Mouse (Mus musculus): ENCODE measurements at regions not wholly inside any gene's neighbourhood (a gene's known extent, or its start where the extent isn't known, plus 50 kb on each side); places are given as distances from the start of the nearest gene placed in this dataset.
A peak's percentile ranks its signal among the peaks of the same experiment; 100 is the strongest.

DNA sequence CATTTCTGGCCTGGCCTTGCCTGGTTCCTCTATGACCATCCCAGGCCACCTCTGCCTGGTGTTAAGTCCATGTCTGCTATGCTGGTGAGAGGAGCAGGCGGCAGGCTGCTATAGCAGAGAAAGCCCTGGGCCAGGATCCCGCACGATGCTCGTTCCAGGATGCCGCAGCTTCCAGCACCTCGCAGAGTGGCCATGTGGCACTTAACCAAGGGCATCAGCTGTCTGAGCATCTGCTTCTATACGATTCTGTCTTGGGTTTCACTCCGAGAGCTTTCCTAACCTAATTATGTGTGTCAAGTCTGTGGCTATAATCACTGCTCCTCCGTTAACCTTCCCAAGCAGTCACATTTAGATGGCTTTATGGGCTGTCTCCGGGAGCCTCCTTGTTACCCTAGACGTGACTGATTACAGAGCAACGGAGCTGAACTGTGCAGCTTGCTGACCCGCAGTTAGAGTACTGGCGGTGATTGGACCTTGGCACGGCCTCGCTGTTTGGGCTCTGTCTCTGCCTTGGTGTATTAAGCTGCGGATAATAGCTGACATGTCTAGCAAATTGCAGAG, 64.4 kb downstream of the Ackr3 start:
- peak; percentile 87 to 90 for DNase-seq

DNA sequence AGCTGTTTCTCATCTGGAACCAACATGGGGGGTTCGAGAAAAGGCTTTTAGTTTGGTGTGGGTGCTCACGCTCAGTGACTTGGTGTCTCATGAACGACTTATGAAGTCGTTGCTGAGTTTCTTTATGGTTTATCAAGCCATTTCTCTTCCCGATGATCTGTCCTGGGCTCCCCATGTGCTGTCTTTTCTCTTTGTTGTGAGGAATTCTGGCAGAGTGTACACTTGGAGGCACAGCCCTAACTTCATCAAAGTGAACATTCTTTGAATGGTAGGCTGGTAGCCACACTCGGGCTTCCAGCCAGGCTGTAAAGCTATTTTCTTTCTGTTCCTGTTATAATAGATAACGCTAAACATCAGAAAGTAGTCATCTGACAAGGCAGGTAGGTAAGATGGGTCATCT, 65.2 kb downstream of the Ackr3 start:
- DNase-seq = no peak

DNA sequence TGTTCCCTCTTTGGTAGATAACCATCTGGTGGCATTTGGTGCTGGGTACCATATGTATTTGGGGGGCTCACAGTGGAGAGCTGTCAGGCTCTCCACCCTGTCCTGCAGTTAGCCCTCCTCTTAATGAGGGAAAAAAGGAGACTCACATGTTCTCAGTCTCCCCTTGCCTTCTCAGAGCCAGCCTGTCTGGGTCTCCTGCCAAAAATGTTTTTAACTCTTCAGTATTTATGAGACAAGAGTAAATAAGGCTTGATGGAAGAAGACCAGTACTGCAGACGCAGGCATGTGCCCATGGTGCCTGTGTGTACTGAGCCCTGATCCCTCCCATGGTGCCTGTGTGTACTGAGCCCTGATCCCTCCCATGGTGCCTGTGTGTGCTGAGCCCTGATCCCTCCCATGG, 66.1 kb downstream of the Ackr3 start:
- no peak for DNase-seq

DNA sequence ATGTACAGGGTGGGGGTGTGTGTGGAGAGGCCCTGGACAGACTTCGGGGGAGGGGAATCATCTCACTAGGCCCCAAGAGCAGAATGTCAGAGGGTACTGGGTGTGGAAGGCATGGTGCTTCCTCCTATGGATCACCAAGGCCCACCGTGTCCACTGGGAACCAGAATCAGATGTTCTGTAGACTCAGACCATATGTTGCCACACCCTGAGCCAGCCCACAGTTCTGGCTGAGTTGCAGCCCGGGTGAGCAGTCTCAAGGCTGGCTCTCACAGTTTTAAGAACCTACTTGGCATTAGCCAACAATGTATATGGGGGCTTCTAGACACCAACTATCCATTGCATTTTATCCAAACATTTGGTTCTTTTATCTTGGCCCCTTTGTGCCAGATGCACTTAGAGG, 67.5 kb downstream of the Ackr3 start:
- peak in 1 of 2 experiments; percentile 19 for DNase-seq

DNA sequence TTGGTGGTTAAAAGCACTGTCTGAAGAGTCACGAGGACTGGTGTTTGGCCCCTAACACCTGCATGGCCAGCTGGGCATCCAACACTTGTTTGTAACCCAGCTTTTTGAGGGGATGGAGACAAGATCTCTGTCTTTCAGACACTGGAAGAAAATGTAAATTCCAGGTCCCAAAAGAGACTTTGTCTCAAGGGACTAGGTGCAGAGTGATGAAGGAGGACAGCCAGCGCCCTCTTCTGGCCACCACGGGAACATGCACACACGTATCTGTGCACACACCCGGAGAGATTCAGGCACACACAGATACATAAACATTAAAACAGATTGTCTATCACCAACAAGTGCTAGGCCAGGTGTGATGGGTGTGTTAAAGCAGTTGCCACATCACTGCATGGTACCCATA, 68.6 kb downstream of the Ackr3 start:
- no peak for DNase-seq

DNA sequence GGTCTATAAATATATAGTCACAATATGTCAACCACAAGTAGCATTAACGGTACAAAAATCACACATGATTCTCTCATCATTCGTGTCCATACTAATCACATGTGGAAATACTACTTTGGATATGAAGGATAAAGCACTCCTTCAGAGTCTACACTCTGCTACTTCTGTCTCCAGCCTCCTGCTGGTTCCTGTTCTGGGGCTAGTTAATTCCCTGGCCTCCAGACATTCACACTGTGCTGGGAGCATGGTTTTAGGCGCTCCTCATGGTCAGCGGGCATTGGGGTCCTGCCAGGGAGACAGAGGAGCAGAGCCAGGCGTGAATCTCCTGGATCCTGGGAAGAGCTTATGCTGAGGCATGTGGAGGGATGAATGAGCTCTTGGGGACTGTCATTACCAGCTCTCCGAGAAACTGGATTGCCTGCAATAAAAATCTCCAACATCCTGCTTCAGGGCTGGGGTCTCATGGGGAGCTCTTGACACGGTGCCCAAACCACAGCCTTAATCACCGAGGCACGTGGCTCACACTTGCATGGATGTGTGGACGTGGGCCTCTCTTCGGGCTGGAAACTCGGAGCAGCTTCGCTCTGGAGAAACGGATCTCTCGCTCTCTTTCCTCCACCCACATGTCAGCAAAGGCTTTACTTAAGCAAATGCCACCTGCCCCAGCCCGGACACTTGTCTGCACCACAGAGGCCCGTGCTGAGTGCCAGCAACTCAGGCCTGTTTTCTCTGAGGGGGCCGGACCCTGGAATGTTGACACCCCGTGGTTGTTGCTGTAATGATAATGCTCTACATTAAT, 69.2 kb downstream of the Ackr3 start:
- peak in 1 of 2 experiments; percentile 69 for DNase-seq

DNA sequence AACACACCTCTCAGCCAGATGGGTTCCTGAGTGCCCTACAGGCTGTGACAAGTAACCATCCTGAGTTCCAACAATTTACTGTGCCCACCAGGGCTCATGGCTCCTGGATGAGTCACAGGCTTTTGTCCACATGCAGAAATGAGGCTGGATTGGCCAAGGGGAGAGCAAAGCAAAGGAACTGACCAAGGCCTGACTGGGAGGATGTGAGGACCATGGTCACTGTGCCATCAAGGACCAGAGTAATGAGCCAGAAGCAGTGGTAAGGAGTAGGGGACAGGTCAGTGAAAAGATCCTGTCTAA, 69.8 kb downstream of the Ackr3 start:
- DNase-seq = no peak

DNA sequence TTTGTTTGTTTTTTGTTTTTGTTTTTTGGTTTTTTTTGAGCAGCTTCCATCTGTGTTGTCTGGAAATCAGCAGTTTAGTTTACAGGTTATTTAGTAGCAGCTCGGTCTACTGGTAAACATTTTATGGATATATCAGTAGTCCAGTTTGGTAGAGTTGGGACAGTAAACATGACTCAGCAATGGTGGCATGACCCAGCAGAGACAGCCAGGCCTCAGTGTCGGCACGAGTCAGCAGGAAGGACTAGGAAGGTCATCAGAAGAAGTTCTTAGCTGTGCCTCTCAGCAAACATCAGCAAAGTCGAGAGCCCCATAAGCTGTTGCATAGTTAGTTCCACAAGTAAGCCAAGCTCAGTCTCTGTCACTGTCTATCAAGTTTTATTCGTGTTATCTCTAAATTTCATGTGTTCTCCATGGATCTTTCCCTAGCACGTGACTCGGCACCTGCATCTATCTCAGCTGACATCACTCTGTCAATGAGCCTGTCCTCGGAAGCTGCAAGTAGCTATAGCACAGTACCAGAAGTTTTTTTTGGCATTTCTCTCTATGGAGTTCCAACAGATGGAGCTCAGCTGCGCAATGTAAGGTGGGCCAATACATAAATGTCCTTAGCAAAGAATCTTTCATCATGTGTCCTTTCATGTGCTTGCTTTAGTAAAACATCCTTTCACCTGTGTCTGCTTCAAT, 71.3 kb downstream of the Ackr3 start:
- DNase-seq = peak in 1 of 2 experiments; percentile 1

DNA sequence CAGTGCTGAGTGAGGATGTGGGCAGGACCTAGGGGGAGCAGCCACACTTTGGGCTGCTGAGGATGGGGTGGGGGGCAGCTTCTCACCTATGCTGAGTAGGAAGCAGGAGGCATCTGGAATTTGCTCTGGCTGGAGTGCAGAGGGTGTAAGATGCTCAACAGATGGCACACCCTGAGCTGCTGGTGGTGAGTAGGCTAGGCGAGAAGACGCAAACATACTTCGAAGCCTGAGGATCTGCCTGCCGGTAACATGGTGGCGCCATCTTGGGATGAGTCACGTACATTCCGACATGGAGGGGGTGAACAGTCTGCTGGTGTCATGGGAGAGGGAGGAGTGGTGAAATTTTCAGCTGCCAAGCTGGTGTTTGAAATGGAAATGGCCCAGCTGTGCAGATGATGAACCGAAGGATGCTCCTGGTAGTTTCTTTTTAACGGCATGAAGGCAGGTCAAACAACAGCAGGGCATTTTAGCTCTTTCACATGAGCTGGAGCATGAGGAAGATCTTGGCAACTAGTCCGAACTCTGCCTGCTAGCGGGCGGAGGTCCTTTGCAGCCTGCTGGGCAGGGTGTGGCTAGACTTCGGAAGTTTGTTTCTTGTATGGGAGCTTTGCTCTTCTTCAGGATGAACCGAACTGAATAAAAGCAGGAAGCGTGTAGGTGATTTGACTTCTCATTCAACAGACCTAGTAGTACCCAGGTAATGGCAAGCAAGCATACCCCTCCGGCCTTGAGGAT, 72.2 kb downstream of the Ackr3 start:
- no peak for DNase-seq

DNA sequence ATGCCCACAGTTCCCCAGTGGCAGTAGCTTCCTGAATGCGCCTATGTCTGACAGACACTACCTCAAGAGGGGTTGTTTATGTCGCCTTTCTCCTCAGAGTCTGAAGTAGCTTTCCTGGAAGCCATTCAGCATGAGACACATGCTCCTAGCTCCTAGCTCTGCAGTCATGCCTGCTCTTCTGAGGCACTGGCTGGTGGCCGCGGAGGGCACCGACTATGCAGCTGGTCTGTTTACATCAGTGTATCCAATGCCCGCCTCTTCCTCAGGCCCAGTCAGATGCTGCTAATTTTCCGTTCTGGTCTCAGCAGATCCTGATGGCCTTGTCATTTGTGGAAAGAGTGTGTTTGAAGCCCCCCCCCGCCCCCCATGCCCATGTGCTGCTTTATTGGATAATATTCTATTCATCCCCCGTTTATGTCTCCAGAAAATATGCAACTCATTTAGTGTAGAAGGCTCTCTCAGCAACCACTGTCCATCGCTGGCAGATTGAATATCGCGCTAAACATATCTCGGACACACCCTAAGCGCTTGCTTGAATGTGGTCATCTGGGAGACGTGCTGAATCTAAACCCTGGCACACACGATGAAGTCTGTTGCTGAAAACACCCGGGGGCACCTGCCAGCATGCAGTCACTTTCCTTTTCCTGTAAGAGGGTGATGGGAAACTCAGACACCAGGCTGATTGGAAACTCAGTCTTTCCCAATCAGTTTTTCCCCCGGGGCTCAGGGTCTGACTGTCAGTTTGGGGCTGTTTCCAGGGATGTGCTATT, 73.9 kb downstream of the Ackr3 start:
- DNase-seq = peak; percentile 59 to 69

DNA sequence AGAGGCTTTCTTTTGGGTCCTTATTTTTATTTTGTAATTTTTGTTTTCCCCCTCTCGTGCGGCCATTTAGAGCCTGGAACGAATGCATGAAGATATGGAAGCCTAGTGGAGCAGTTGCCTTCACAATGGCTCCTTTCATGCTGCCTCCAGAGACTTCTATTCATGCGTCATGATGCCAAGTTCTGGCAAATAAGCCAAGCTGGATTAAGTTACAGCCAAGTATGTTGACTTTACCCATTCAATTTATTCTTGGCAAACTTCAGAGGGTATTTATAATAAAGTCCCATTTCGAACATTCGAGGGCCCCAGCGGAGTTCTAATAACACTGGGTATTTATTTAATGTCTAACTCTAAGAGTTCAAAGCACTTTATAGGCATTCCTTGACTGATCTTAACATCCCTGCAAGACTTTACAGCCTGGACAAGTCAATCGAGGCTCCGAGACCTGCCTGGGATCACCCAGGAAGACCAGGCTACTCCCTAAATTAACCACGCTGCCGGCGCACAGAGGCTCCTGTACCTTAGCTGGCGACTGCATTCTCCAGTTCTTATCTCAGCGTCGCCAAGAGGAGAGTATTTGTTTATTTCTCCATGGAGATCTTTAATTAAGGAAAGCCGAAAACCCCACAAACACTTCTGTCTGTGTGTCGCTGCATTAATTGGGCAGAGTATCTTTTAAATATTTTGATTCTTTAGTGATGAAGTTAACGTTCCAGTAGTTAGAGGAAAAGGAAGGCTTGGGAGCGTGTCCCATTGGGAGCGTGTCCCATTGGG, 75.5 kb downstream of the Ackr3 start:
- peak in 1 of 2 experiments; percentile 51 for DNase-seq

DNA sequence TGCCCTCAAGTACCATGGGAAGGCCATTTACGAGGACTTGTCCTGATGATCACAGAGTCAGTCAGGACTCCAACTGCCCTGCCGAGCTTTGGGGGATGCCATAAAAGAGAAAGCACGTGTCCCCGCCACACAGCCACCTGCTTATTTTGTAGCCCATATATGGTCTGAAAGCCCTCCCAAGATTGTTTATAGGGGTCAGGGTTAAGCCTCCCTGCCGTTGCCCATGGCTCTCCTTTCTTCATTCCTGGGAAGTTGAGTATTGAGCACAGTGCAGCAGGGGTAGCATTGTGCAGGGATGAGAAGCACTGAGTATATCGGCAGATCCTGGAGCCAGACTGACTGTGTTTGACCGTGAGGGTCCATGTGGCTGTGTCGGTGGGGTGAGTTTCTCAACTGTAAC, 76.4 kb downstream of the Ackr3 start:
- DNase-seq = no peak

DNA sequence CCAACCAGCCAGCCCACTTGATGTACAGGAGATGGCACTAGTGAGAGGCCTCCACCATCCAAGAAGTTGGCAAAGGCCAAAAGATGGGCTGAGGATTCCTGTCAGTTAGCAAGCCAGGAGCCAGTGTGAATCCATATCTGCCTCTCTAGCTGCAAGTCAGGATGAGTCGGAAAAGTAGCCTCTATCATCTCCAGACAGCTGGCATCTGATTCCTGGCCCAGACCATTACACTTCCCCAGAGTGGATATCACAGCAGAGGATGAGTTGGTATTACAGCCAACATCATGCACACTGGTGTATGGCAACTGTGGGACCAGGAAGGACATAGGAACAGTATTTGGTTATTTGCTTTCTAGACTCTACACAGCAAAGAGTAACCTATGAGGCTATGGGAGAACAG, 77.5 kb downstream of the Ackr3 start:
- DNase-seq = peak in 1 of 2 experiments; percentile 47

DNA sequence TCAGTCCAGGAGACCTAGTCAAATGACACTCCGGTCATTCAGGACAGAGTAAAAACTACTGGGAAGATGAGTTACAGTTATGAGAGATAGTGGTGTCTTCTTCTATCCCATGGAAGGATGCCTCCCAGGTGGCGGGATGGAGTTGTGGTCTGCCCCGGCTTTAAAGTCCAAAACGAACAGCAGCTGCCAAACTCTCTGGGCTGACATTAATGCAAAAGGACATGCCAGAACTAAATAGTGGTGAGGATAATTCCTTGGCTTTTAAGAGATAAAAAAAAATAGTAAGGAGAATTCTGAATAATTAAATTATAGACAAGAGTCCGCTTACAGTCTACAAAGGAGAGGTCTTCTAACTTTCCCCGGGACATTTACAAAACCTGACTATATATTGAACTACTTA, 78.2 kb downstream of the Ackr3 start:
- peak in 1 of 2 experiments; percentile 66 for DNase-seq

DNA sequence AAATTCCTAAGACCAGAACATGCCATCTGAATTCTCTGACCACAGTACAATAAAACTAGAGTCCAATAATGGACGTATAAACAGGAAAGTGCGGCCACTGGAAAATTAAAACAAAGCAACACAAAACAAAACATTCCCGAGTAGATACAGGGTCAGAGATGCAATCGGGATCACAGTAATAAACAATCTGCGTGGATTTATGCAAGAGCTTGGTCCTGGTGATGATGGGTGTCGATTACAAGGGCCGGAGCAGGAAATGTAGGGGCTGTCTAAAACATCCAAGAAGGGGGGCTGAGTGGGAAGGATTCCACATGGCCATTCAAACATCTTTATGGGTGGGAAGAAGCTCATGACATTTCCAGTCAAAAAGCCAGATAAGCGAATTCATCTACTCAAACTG, 78.6 kb downstream of the Ackr3 start:
- no peak for DNase-seq

DNA sequence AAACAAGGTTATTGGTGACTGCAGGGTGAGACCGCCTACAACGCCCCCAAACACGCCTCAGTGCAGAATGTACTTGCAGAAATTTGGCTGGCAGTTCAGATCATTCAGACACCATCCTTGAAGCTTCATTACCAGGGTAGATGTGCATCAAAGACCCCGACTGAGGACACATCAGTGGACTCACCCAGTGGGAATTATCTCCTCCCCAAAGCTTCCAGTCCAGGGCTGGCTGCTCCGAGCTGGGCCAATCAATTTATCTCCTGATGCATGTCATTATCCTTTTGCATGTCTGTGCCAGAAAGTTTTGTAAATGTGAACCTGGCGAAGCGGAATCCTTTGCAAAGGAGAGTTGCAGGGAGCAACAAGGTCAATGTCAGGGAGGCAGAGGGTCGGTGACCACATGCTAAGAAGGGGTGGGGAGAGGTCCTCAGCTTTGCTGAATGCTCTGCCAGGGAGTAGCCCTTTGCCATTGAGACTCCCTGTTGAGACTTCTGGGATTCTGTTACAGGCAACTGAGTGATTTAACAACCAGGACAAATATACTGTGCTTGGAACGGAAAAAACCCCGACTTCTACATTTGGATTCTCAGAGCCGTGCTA, 79.5 kb downstream of the Ackr3 start:
- peak in 1 of 2 experiments; percentile 29 for DNase-seq

DNA sequence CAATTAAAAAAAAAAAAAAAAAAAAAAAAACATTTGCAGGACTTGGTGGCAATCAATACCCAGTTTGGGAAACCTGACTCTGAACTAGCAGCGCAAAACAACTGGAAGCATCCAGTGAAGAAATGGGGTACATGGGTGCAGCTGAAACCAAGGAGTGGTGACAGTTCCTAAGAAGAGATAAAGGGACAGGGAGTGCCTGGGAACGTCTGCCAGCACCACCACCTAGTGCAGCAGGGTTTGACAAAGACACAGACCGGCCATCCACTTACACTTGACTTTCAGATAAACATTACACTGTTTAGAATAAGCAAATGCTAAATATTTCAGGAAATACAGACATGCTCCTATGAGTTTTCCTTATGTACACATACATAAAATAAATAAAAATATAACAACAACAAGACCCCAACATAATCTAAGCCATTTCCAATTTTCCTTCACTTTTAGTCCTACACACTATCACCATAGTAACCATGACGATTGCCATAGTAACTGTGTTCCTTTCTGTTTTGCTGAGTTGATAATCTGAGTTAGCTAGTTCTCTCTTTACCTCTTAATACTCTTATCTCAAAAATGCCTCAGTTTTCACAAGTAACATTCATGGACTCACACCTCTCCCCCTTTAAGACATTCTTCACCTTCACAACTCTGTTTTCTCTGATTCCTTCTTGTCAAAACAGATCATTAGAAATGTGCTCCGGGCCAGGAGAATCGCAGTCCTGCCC, 80.3 kb downstream of the Ackr3 start:
- no peak for DNase-seq

DNA sequence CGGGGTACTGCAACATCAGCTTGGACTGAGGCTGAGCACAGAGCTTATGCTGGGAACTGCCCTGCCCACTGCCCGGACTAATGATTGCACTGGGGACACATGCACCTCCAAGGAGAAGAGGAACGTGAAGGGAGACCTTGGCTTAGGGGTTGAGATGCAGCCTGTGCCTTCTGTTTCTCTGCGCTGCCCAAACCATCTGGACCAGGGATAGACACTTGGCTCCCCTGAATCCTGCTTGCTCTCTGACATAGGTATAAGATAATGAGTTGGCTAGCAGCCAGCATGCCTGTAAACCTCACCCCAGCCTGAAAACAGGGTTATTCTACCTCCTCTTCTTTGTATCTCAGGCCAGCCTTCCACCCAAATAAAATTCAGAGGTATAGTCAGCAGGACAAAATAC, 81.5 kb downstream of the Ackr3 start:
- DNase-seq = peak; percentile 76 to 77

DNA sequence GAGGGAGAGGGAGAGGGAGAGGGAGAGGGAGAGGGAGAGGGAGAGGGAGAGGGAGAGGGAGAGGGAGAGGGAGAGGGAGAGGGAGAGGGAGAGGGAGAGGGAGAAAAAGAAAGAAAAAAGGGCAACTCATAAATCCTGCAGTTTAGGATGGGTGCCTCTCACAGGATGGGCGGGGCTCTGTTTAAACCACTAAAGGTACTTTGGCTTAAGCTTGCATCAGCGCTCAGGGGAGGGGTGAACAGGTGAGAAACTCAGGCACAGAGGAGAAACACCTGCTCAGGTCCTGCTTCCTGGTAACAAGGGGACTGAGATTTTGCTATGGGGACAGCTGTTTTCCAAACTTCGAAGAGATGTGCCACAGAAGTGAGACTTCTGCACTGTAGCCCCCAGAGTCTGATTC, 83.5 kb downstream of the Ackr3 start:
- no peak for DNase-seq

DNA sequence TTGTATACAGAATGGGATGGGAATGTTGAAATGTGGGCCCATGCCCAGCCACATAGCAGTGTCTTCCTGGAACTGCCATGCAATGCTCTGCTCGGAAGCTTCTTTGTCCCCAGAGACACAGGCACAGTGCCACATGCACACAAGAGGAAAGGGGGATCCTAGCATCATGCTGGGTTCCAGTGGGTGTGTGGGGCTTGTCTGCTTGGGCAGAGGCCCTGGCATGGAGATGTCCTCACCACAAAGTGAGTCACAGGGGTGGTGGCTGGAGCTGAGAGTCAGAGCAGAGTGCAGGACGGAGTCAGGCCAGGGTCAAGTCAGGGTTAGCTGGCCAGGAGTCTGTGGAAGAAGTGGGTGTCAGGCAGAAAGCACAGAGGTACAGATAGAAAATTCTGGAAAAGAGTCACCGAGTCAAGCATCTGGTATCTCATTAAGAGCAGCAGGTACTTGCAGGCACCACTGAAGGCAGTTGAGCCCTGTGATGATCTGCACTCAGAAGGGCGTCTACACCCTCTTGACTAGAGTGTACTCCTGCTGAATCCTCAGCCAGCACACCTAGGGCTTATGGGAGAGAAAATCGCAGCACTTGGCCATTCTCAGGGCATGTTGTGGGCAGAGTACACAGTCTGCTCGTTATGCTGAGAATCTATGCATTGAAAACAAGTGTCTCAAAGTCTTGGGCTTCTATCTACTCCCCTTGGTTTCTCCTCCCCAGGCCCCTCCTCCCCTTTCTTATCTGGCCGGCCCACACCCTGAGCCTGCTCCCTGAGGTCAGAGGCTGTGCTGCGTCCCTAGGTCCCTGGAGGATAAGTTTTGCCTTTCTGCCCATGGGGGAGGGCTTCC, 85.3 kb downstream of the Ackr3 start:
- no peak for DNase-seq
